Mouse (Mus musculus) lung, embryonic 14.5 days (tissue): ENCODE results near the gene Gnl3. TPM values are rescaled to one million over a fixed set of nuclear protein-coding genes. Genes with fewer than 3 reads are reported as not detected.

Experiments used
- ATAC-seq: fragments of 200-750 bp; cut with Nextera tagmentation; 2 replicates; pipeline ENCODE4 v1.8.0; 2017; ENCODE audit warnings: mild to moderate bottlenecking, moderate TSS enrichment, moderate library complexity; ENCODE audit not compliant: insufficient read depth
- DNase-seq: peaks from one replicate; pipeline ENCODE4 v3.0.0-alpha.2; 2015
- H3K27ac ChIP-seq: fragments of 300-500 bp; sonication (generic); 2 replicates; pipeline ENCODE4 v1.5.1; 2014; ENCODE audit warnings: low read depth, mild to moderate bottlenecking, moderate library complexity
- H3K27me3 ChIP-seq: fragments of 300-500 bp; sonication (generic); 2 replicates; pipeline ENCODE4 v1.6.1; 2014; ENCODE audit warnings: low read length, control low read depth; ENCODE audit not compliant: insufficient read depth
- H3K36me3 ChIP-seq: fragments of 300-500 bp; sonication (generic); 2 replicates; pipeline ENCODE4 v1.6.1; 2014; ENCODE audit warnings: control low read depth; ENCODE audit not compliant: insufficient read depth
- H3K4me1 ChIP-seq: fragments of 300-500 bp; sonication (generic); 2 replicates; pipeline ENCODE4 v1.6.1; 2014; ENCODE audit warnings: antibody characterized with exemption, control low read depth; ENCODE audit not compliant: insufficient read depth
- H3K4me2 ChIP-seq: fragments of 300-500 bp; sonication (generic); 2 replicates; pipeline ENCODE4 v1.6.1; 2014; ENCODE audit warnings: mild to moderate bottlenecking
- H3K4me3 ChIP-seq: fragments of 300-500 bp; sonication (generic); 2 replicates; pipeline ENCODE4 v1.5.1; 2014; ENCODE audit warnings: low read depth, low read length
- H3K9ac ChIP-seq: fragments of 300-500 bp; sonication (generic); 2 replicates; pipeline ENCODE4 v1.6.1; 2014
- H3K9me3 ChIP-seq: fragments of 300-500 bp; sonication (generic); 2 replicates; pipeline ENCODE4 v1.6.1; 2016; ENCODE audit warnings: low read depth, low read length, control low read depth
- CTCF ChIP-seq: IDR thresholded peaks from 2 replicates; pipeline ENCODE4 v1.5.1; 2016; ENCODE audit warnings: antibody characterized with exemption, low read depth
- WGBS: fragments of 180-500 bp; shearing (Covaris S2); extraction: QIAGEN DNeasy Blood & Tissue Kit; methylation state at CpG from one replicate; pipeline ENCODE4 v1.1.7; 2014; 5-methylcytosine and 5-hydroxymethylcytosine counted together
- polyA plus RNA-seq: library from polyadenylated mRNA; unstranded; fragments of >200 nt; fragmentation: Nextera tagmentation; extraction: Ambion mirVana; gene quantifications from 2 replicates; pipeline ENCODE4 v1.2.1, GENCODE M21; 2014

The Gnl3 gene
- polyA plus RNA-seq, 1 experiment from 2014 or later: 126 TPM

DNA sequence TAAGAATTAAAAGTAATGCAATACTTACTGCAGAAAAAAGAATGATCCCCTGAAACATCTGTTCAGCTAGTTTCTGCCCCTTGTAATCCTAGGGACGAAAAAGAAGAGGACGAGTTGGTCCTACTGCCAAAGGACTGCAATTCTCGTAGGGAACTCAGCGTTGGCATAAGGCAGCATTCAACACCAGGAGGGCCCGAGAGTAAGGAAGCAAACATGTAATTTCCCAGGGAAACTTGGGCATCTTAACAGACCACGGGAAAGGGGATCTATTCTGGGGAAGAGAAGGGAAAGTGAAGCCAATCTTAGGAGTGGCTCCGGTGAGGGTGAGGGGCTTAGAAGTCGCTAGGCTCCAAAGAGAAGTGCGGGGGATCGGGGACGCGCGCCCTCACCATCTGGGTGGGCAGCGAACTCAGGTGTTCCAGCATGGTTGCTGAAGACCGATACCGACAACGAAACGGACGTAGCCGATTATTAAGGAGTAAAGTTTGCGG is 18.1 kb downstream of the Gnl3 start:
- DNase-seq (no peak), ATAC-seq (peak; percentile 24; the same call in 1 of the 2 replicates)
- H3K4me3 ChIP-seq: peak overlapping the region; percentile 92
- under 1% methylated on average over 21 of the region's 21 CpGs for WGBS
- TF ChIP-seq CTCF: 0 out of 2 replicates have a peak, but pooled peaks have one; percentile 10
- H3K27me3 ChIP-seq: no peaks in the 10 kb centered on the region
- H3K36me3 ChIP-seq: peaks cover 18% of the 10 kb centered on the region; the same call in 1 of the 2 replicates
- H3K9ac ChIP-seq: peak overlapping the region; percentile 67
- peak overlapping the region; percentile 68 for H3K4me2 ChIP-seq
- H3K27ac ChIP-seq: peak overlapping the region; percentile 87; the same call in 1 of the 2 replicates
- H3K9me3 ChIP-seq: no peaks in the 10 kb centered on the region
- H3K4me1 ChIP-seq: 0 out of 2 replicates have a peak, but pooled peaks cover 4% of the 10 kb centered on the region

DNA sequence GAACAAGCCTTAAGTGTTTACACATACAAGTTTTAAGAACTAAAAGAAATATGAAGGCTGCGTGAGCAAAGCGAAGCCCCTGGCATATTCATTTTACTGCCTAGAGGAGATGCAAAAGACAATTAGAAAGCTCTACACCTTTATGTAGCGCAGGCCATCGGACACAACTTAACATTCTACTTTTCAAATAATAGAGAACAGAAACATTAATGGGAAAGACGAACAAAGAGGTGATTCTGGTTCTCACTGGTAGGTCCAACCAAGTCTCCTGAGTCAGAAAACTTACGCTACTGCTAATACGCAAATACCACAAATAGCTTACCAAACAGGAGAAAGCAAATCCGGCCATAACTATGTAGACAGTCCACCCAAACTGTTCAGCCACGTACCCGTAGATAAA is 18.6 kb downstream of the Gnl3 start:
- DNase-seq: no peak
- WGBS: 52% methylated on average over 10 of the region's 10 CpGs

DNA sequence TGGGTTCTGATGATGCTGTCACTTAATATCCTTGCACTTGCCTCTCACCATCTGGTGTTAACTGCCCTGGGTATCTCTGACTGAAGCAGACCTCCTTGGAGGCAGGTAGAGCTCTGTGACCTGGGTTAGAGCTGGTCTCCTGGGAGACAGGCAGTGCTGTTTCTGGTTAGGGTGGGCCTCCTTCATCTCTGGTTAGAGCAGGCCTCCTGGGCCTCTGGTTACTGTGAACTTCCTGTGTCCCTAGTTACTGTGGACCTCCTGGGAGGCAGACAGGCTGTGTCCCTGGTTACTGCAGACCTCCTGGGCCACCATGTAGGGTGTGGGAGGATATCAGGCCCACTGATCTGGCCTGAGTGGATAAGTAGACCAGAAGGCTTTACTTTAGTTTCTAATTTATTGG is 22.5 kb downstream of the Gnl3 start:
- Histone ChIP-seq H3K4me1 (no peaks in the 10 kb centered on the region), H3K27me3 (no peaks in the 10 kb centered on the region), H3K9ac (no peak overlapping the region), H3K4me2 (no peak overlapping the region), H3K9me3 (no peaks in the 10 kb centered on the region), H3K36me3 (peaks cover 12% of the 10 kb centered on the region; the same call in 1 of the 2 replicates), H3K4me3 (no peak overlapping the region), H3K27ac (no peak overlapping the region)
- no peak for ATAC-seq
- TF ChIP-seq CTCF: no peak
- DNase-seq: no peak

More for the DNA sequence above, 18.6 kb downstream of the Gnl3 start:
- Histone ChIP-seq H3K4me1 (0 out of 2 replicates have a peak, but pooled peaks cover 4% of the 10 kb centered on the region), H3K4me3 (peak overlapping the region; percentile 92), H3K27ac (no peak overlapping the region), H3K4me2 (peak overlapping the region; percentile 68), H3K27me3 (no peaks in the 10 kb centered on the region), H3K9me3 (no peaks in the 10 kb centered on the region), H3K9ac (peak overlapping the region; percentile 67), H3K36me3 (peaks cover 16% of the 10 kb centered on the region; the same call in 1 of the 2 replicates)
- ATAC-seq: no peak
- TF ChIP-seq CTCF: no peak

DNA sequence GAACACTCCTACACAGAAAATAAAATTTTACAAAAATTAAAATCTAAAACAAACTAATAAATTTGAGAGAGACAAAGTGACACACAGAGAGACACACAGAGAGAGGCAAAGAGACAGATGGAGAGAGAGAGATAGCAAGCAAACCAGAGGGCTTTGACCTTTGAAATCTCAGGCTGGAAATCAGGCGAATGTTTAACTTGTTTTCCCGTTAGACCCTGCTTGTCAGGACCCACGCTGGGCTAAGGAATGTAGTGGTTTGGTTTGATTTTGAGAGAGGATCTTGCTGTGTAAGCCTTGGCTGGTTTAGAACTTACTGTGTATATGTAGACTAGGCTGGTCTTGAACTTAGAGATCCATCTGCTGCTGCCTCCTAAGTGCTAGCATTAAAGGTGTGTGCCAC is 42.7 kb downstream of the Gnl3 start:
- H3K4me1 ChIP-seq: no peaks in the 10 kb centered on the region
- no peak overlapping the region for H3K4me3 ChIP-seq
- H3K36me3 ChIP-seq: peaks cover 18% of the 10 kb centered on the region; the same call in 1 of the 2 replicates
- no peak for DNase-seq
- no peak for TF ChIP-seq CTCF
- no peak overlapping the region for H3K4me2 ChIP-seq
- no peaks in the 10 kb centered on the region for H3K9me3 ChIP-seq
- H3K27ac ChIP-seq: no peak overlapping the region
- H3K9ac ChIP-seq: no peak overlapping the region
- H3K27me3 ChIP-seq: no peaks in the 10 kb centered on the region
- no peak for ATAC-seq
- WGBS: 65% methylated on average over 3 of the region's 3 CpGs

DNA sequence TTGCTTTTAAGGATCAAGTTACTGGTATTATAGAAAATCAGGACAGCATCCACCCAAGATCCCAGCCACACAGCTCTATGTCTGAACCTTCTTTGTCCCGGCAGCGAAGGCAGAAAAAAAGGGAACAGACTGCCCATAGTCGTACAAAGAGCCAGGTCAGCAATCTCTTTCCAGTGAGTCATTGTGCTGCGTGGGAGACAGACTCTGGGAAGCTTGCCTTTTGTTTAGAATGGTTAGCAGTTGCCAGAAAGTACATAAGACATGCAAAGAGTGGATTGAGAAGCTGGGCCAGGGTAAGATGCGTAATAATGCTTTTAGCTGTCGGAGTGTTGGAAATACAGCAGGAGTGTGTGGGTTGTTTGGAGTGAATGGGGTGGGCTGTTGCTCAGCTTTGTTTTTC is 44.7 kb downstream of the Gnl3 start:
- H3K36me3 ChIP-seq: peaks cover 15% of the 10 kb centered on the region; the same call in 1 of the 2 replicates
- H3K4me1 ChIP-seq: no peaks in the 10 kb centered on the region
- no peak overlapping the region for H3K27ac ChIP-seq
- no peak overlapping the region for H3K9ac ChIP-seq
- ATAC-seq (no peak), DNase-seq (peak; percentile 23)
- H3K27me3 ChIP-seq: no peaks in the 10 kb centered on the region
- H3K4me2 ChIP-seq: no peak overlapping the region
- WGBS: 79% methylated on average over 6 of the region's 6 CpGs
- H3K9me3 ChIP-seq: no peaks in the 10 kb centered on the region
- no peak overlapping the region for H3K4me3 ChIP-seq
- TF ChIP-seq CTCF: no peak

Other genes starting within 250 kb of the Gnl3 start
- gene Tmem110, start 193.6 kb downstream of the Gnl3 start, polyA plus RNA-seq: 32.2 and 33.7 TPM in 2 replicates
- 3.8 and 5.1 TPM in 2 replicates for gene Mustn1, start 140.0 kb downstream of the Gnl3 start, polyA plus RNA-seq
- gene Itih4, start 132.7 kb downstream of the Gnl3 start, polyA plus RNA-seq: not detected in 2 replicates
- 0.31 and 0.71 TPM in 2 replicates for gene Itih3, start 95.4 kb downstream of the Gnl3 start, polyA plus RNA-seq
- gene Itih1, start 75.9 kb downstream of the Gnl3 start, polyA plus RNA-seq: not detected in 2 replicates
- 11.9 and 12.3 TPM in 2 replicates for gene Nek4, start 67.8 kb downstream of the Gnl3 start, polyA plus RNA-seq
- 69.1 and 69.6 TPM in 2 replicates for gene Glt8d1, start 17.8 kb downstream of the Gnl3 start, polyA plus RNA-seq
- gene Spcs1, start 17.5 kb downstream of the Gnl3 start, polyA plus RNA-seq: 352 and 383 TPM in 2 replicates
- gene Pbrm1, start within 50 bp of the Gnl3 start, polyA plus RNA-seq: 101 and 110 TPM in 2 replicates
- 60.9 and 74.3 TPM in 2 replicates for gene Smim4, start 109.8 kb upstream of the Gnl3 start, polyA plus RNA-seq
- 476 and 510 TPM in 2 replicates for gene Nt5dc2, start 111.9 kb upstream of the Gnl3 start, polyA plus RNA-seq
- 64.4 and 71.3 TPM in 2 replicates for gene Stab1, start 149.5 kb upstream of the Gnl3 start, polyA plus RNA-seq
- gene Tnnc1, start 189.2 kb upstream of the Gnl3 start, polyA plus RNA-seq: 5.1 and 51.6 TPM in 2 replicates
- 386 and 411 TPM in 2 replicates for gene Nisch, start 197.8 kb upstream of the Gnl3 start, polyA plus RNA-seq
- gene Sema3g, start 198.7 kb upstream of the Gnl3 start, polyA plus RNA-seq: 0.38 and 0.49 TPM in 2 replicates
- 11.8 and 16.5 TPM in 2 replicates for gene Phf7, start 232.2 kb upstream of the Gnl3 start, polyA plus RNA-seq
- gene Bap1, start 232.3 kb upstream of the Gnl3 start, polyA plus RNA-seq: 83.1 and 91.5 TPM in 2 replicates